Mouse (Mus musculus) cerebellum, postnatal 14 days (tissue): ENCODE data around the gene Sdhc.
A peak's percentile ranks its signal among the peaks of the same experiment; 100 is the strongest.
"Not testable (repeated sequence)": the region's sequence is repeated elsewhere in the genome, so short reads cannot be mapped to it uniquely, and the experiment has no call there.

Experiments used
- DNase-seq, 2 experiments: peaks; one replicate each; pipeline ENCODE4 v3.0.0; 2021; ENCODE audit warnings: mixed read lengths in 2 of 2

The Sdhc gene

DNA sequence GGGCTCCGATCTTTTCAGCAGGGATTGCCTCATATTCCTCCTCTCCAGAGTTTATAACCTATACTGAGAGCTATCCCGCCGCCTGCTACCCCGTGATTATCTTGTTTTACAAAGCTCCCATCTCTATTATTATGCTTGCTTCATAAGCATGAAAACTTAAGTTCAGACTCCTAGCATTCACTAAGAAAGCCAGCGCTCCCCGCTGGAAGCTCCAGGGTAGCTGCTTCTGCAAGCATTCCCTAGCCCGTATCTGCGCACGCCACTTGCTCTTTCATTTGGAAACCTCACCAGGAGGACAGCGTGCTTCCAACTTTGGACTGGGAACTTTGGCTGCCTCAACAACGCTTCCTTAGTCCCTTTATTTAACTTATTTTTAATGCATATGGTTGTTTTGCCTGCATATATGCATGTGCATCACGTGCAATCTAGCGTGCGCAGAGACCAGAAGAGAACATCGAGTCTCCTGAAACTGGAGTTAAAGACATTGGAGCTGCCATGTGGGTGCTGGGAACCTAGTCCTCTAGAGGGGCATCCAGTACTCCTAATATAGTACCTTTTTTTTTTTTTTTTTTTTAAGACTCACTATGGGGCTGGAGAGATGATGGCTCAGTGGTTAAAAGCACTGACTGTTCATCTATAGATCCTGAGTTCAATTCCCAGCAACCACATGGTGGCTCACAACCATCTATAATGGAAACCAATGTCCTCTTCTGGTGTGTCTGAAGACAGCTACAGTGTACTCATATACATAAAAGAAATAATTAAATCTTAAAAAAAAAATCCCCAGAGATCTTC lies 38.4 kb downstream of the Sdhc start:
- DNase-seq, result peak; percentile 36 to 40

- DNase-seq, result peak; percentile 96 to 97
These were observed 39.2 kb downstream of the Sdhc start for GRCm38 (mm10) chr1:171111020-171111780.

GRCm38 (mm10) chr1:171110659-171111019 lies 39.8 kb downstream of the Sdhc start:
- DNase-seq, result no peak

DNA sequence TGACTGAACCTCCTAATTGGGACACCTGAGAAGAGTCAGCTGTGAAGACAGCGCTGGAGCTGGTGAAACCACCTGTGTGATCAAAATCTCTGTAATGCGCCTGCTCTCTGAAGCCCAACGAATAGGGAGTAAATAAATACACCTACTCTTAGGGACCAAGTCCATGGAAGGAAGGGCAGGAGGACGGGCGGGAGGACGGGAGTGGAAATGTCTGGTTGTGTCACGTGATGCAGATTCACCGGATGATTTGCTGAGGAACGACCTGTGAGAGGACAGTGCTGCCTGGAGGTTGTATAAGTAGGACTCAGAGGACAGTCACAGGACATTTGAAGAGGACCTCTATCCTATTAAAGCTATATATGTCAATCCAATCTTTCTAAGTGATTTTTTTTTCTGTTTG lies 40.8 kb downstream of the Sdhc start:
- no peak for DNase-seq

DNA sequence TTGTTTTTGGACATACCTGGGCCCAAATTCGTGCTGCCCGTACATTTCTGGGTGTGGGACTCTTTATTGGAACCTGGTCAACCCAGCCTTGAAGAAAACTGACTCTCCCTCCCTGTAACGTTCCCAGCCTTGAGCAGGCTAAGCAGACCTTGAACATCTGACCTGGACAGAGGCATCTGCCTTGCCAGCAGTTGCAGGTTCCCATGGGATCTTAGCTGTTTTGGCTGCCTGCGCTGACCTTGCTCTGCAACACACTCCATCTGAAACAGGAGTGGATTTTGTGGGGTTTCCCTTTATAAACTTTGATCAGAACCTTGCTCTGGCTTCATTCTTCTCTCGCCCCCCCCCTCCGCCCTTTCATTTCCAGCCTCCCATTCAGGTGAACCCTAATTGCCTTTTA lies 45.2 kb downstream of the Sdhc start:
- DNase-seq, result no peak

- no peak for DNase-seq
These were observed 47.1 kb downstream of the Sdhc start for GRCm38 (mm10) chr1:171103179-171103840.

- DNase-seq, result peak; percentile 92 to 94
These were observed 47.7 kb downstream of the Sdhc start for GRCm38 (mm10) chr1:171102547-171103177.

DNA sequence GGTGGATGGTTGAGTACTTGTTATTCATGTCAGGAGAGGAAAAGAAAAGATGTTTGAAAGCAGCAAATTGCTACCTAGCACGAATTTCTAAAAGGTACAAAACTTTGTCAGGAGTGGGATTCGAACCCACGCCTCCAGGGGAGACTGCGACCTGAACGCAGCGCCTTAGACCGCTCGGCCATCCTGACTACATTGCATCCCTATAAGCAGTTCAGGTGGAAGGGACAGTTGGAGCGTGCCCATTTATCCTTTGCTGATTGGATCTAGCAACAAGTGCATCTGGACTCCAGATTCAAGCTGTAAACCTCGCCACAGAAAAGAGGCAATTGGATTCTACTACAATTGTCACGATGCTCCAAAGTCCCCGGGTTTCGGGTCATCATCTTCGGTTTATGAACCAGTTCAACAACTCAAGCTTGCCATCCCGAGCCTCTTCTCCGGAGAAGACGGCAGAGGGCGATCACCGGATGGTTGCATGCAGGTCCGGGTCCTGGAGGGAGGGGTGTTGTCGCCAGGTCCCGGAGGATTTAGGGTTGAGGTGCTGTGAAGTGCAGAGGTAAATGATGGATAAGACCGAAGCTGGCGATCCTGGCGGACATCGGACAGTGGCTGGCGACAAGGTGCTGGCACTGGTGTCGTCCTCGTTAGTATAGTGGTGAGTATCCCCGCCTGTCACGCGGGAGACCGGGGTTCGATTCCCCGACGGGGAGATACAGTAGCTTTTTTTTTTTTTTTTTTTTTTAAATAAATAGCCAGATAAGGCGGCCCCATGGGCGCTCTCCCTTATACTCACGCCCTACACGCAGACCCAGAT lies 48.5 kb downstream of the Sdhc start:
- peak; percentile 94 to 95 for DNase-seq

DNA sequence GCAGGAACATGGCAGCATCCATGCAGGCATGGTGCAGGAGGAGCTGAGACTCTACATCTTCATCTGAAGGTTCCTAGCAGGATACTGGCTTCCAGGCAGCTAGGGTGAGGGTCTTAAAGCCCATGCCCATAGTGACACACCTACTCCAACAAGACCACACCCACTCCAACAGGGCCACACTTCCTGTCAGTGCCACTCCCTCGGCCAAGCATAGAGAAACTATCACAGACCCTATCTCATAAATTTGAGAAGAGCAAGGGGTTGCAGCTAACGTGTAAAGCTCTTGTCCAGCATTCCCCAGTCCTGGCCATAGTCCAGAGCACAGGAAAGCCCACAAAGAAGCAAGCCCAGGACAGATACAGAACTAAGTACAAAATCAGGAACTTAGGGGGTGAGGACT lies 49.4 kb downstream of the Sdhc start:
- DNase-seq, result no peak

DNA sequence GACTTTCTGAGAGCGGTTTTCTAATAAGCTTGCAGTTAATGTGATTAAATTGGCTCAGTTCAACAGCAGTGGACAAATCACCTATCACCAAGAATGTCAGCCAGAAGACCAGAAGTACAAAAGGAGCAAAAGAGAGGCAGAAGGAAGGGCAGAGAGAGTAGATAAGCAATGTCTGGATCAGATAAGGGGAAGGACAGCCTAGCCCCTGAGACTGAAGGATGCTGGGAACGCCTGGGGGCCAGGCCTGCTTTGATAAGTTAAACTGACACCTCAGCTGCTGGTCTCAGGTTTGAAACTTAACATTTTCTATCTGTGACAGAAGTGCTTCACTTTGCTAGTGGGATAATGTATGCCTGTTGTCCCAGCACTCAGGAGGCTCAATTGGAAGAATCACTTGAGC lies 52.8 kb downstream of the Sdhc start:
- no peak for DNase-seq

- no peak for DNase-seq
These were observed 53.3 kb downstream of the Sdhc start for GRCm38 (mm10) chr1:171097136-171097535.

GRCm38 (mm10) chr1:171096110-171096964 lies 54.1 kb downstream of the Sdhc start:
- no peak for DNase-seq

DNA sequence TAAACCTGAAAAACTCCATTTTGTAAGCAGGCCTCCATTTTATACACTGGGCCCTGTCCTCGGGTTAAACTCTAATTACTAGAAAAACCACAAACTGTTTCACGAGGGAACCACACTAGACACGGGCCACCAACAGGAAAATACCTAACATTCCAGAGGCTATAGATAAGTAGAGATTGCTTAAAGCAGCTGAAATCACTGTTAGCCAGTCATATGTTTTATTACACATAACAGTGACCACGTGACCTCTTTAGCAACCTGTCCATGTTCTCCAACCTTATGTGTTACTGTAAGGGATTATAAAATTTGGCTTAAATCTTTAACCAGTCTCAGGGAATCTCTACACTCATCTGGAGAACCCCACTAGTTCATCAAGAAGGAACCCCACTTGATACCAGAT lies 56.0 kb downstream of the Sdhc start:
- DNase-seq, result no peak

GRCm38 (mm10) chr1:171090761-171091160 lies 59.6 kb downstream of the Sdhc start:
- DNase-seq, result no peak

GRCm38 (mm10) chr1:171089891-171090290 lies 60.5 kb downstream of the Sdhc start:
- no peak for DNase-seq

- not testable (repeated sequence) for DNase-seq
These were observed 62.0 kb downstream of the Sdhc start for GRCm38 (mm10) chr1:171088237-171088869.

DNA sequence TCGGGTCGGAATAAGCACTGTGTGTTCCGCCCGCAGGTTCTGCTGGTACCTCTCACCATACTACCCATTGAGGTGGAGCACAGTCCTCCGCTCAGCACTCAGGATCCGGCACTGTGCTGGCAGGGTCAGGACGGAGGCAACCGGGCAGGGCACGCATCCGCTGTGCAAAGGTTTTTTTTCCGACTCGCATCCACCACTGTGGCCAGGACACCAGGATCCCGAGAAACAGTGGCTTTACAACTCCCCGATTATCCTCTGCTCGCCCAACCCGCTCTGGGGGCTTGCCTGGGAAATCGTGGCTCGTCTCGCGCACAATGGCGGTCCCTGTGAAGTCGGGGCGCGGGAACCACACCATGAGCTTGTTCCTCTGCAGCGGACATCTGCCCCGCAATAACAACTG lies 64.7 kb downstream of the Sdhc start:
- DNase-seq, result no peak

- DNase-seq, result not testable (repeated sequence)
These were observed 68.7 kb downstream of the Sdhc start for GRCm38 (mm10) chr1:171081512-171082231.

DNA sequence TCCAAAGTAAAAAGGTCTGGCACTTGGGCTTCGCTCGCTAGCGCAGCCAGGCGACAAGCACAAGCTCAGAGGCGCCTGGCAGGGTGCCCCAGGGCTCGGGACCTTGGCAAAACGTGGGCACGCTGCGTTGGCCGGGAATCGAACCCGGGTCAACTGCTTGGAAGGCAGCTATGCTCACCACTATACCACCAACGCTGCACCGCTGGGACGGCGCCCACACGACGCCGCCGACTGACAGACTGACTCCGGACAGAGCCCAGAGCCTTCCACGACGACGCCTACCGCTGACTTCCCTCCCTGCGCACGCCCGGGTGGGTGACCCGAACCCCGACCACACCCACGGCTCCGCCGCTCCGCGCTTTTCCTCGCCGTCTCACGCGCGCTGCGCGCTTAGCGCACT lies 70.6 kb downstream of the Sdhc start:
- not testable (repeated sequence) for DNase-seq

- not testable (repeated sequence) for DNase-seq
These were observed 71.1 kb downstream of the Sdhc start for GRCm38 (mm10) chr1:171079345-171079744.
